Comparison of ENCODE assay signal across 9 mouse cellular contexts in genomic region chr9:51101756-51102425, GRCm38 (mm10). TPM values are rescaled to one million over a fixed set of nuclear protein-coding genes. Genes with fewer than 3 reads are reported as not detected.
A peak's percentile ranks its signal among the peaks of the same experiment; 100 is the strongest.
DNase-seq lines count a peak whose midpoint lies in the region; ATAC-seq lines count a peak whose summit lies in the region.
"Had no signal": no experiment of that assay in that cellular context is flagged by ENCODE, and none has a peak within 500 bp of the region (broad histone marks: within the 10 kb centered on the region; RNA-seq: fewer than 3 reads in every experiment).

TSS of gene 4833427G06Rik (minus strand) at chr9:51102078.

- peaks cover 6% of the 10 kb centered on the region; the same call in 1 of the 2 replicates for H3K27me3 ChIP-seq in intestine, embryonic 16.5 days (replicated peaks; ENCODE audit: control insufficient read depth, insufficient read depth, low read length)
- H3K27me3 ChIP-seq in limb, embryonic 15.5 days = peaks cover 14% of the 10 kb centered on the region; the same call in 1 of the 2 replicates
- no peaks in the 10 kb centered on the region; the same call in 1 of the 2 replicates for H3K27me3 ChIP-seq in midbrain, embryonic 16.5 days (ENCODE audit: control insufficient read depth, insufficient read depth, low read depth, low read length)

- no peaks in the 10 kb centered on the region for H3K9me3 ChIP-seq in intestine, embryonic 16.5 days (ENCODE audit: control insufficient read depth, low read length)
- H3K9me3 ChIP-seq in limb, embryonic 15.5 days = no peaks in the 10 kb centered on the region
- no peaks in the 10 kb centered on the region for H3K9me3 ChIP-seq in midbrain, embryonic 16.5 days (replicated peaks; ENCODE audit: control insufficient read depth, low read length, poor library complexity, severe bottlenecking)

- H3K4me3 ChIP-seq in intestine, embryonic 16.5 days (ENCODE audit: low read length) = peak within 1 kb of the TSS; percentile 26; the same call in 1 of the 2 replicates
- peak within 1 kb of the TSS; percentile 22 for H3K4me3 ChIP-seq in limb, embryonic 15.5 days
- peak within 1 kb of the TSS; percentile 55 for H3K4me3 ChIP-seq in midbrain, embryonic 16.5 days (ENCODE audit: low read depth, low read length)

- peak; percentile 83 for ATAC-seq in intestine, embryonic 16.5 days
- no peak for ATAC-seq in limb, embryonic 15.5 days (ENCODE audit: insufficient number of reproducible peaks, low FRiP score, low TSS enrichment, low read depth)
- ATAC-seq in midbrain, embryonic 16.5 days = peak; percentile 56; the same call in 1 of the 2 replicates

- no peaks in the 10 kb centered on the region for H3K36me3 ChIP-seq in intestine, embryonic 16.5 days (ENCODE audit: control insufficient read depth, insufficient read depth, low read length)
- no peaks in the 10 kb centered on the region for H3K36me3 ChIP-seq in limb, embryonic 15.5 days
- H3K36me3 ChIP-seq in midbrain, embryonic 16.5 days (ENCODE audit: control insufficient read depth, insufficient read depth, low read length) = no peaks in the 10 kb centered on the region
- H3K36me3 ChIP-seq: G1E had no signal

- H3K9ac ChIP-seq in intestine, embryonic 16.5 days (ENCODE audit: low read depth, low read length) = 0 out of 2 replicates have a peak within 1 kb of the TSS, but pooled peaks have one; percentile 30
- no peak within 1 kb of the TSS for H3K9ac ChIP-seq in limb, embryonic 15.5 days
- H3K9ac ChIP-seq in midbrain, embryonic 16.5 days (ENCODE audit: low read depth, low read length) = no peak within 1 kb of the TSS

- peak within 1 kb of the TSS; percentile 37 for H3K4me2 ChIP-seq in intestine, embryonic 16.5 days (ENCODE audit: low read depth, low read length)
- peak within 1 kb of the TSS; percentile 99 for H3K4me2 ChIP-seq in limb, embryonic 15.5 days
- peak within 1 kb of the TSS; percentile 100 for H3K4me2 ChIP-seq in midbrain, embryonic 16.5 days (ENCODE audit: low read length)

- DNase-seq in layer of hippocampus, adult 18-20 months (ENCODE audit: low spot score in 2 of 2) = peak; percentile 5 to 27
- no peak for DNase-seq in layer of hippocampus, adult 9-11 months
- peak; percentile 63 to 68 for DNase-seq in cerebellum, postnatal 14 days
- peak; percentile 34 to 47 for DNase-seq in heart, adult 18-20 months
- DNase-seq in yolk sac, embryonic 10.5 days (ENCODE audit: low spot score) = peak; percentile 61

- H3K4me1 ChIP-seq in intestine, embryonic 16.5 days (ENCODE audit: control insufficient read depth, insufficient read depth, low read length) = peaks cover 15% of the 10 kb centered on the region
- peaks cover 16% of the 10 kb centered on the region for H3K4me1 ChIP-seq in limb, embryonic 15.5 days
- H3K4me1 ChIP-seq in midbrain, embryonic 16.5 days (ENCODE audit: control insufficient read depth, insufficient read depth, low read length) = peaks cover 8% of the 10 kb centered on the region

- 10% methylated on average over 27 of the region's 27 CpGs for WGBS in intestine, embryonic 16.5 days
- 8% methylated on average over 27 of the region's 27 CpGs for WGBS in limb, embryonic 15.5 days
- 8% methylated on average over 27 of the region's 27 CpGs for WGBS in midbrain, embryonic 16.5 days

- no peak within 1 kb of the TSS for H3K27ac ChIP-seq in intestine, embryonic 16.5 days (ENCODE audit: low read length)
- H3K27ac ChIP-seq in limb, embryonic 15.5 days = no peak within 1 kb of the TSS
- no peak within 1 kb of the TSS for H3K27ac ChIP-seq in midbrain, embryonic 16.5 days (ENCODE audit: low read length)

RNA-seq across cellular contexts. Expression of gene 4833427G06Rik, which starts in this region (rescaled TPM):
- under 1 TPM in 1 of 2 experiments, not detected in 1; 0.67 TPM for total RNA-seq in layer of hippocampus, adult 18-20 months (2021)
- under 1 TPM in 1 of 2 experiments, not detected in 1; 0.69 TPM for total RNA-seq in heart, adult 18-20 months (2021)
- not detected in 2 replicates for polyA plus RNA-seq in intestine, embryonic 16.5 days (2015; fragmentation: Nextera tagmentation; extraction: Ambion mirVana)
- not detected in 2 replicates for polyA plus RNA-seq in limb, embryonic 15.5 days (2015; fragmentation: Nextera tagmentation; extraction: Ambion mirVana)
- polyA plus RNA-seq in midbrain, embryonic 16.5 days (2015; fragmentation: Nextera tagmentation; extraction: Ambion mirVana) = 1.2 and 1.3 TPM in 2 replicates

Comparison
In these comparisons a context has a peak if more than half of its experiments do, and no peak if none do; other contexts are left out.
1. Peak in DNase-seq in layer of hippocampus, adult 18-20 months; RNA of the gene not detected or under 1 TPM.
2. Peak in DNase-seq in heart, adult 18-20 months; RNA of the gene not detected or under 1 TPM.
3. Peak in ATAC-seq, H3K4me3 ChIP-seq, H3K9ac ChIP-seq and H3K4me2 ChIP-seq in intestine, embryonic 16.5 days; RNA of the gene not detected or under 1 TPM.
4. H3K4me2 ChIP-seq: peak in every context shown above with its lines; median percentile 100 in midbrain, embryonic 16.5 days; 99 in limb, embryonic 15.5 days; 37 in intestine, embryonic 16.5 days.